Mouse (Mus musculus) layer of hippocampus, postnatal 10 days (tissue): ENCODE measurements around the gene Mtmr3. TPM values are rescaled to one million over a fixed set of nuclear protein-coding genes. Genes with fewer than 3 reads are reported as not detected.

Source experiments
- DNase-seq, 2 experiments: peaks; one replicate each; pipeline ENCODE4 v3.0.0; 2021; ENCODE audit warnings: low spot score in 2 of 2
- total RNA-seq, 2 experiments: library from RNA; stranded (reverse); gene quantifications; 2 replicates each; pipeline ENCODE4 v1.2.3; 2021

The Mtmr3 gene
- total RNA-seq, 2 experiments from 2014 or later: 59.0 to 62.6 TPM

GRCm38 (mm10) chr11:4527132-4527531, 67.5 kb downstream of the Mtmr3 start:
- DNase-seq: no peak

- DNase-seq: no peak
Measured at GRCm38 (mm10) chr11:4522142-4522664, 72.5 kb downstream of the Mtmr3 start.

- no peak for DNase-seq
Measured at GRCm38 (mm10) chr11:4518981-4519380, 75.7 kb downstream of the Mtmr3 start.

GRCm38 (mm10) chr11:4507421-4507820, 87.2 kb downstream of the Mtmr3 start:
- DNase-seq: no peak

- no peak for DNase-seq
Measured at GRCm38 (mm10) chr11:4506486-4506885, 88.2 kb downstream of the Mtmr3 start.

GRCm38 (mm10) chr11:4502206-4502605, 92.5 kb downstream of the Mtmr3 start:
- no peak for DNase-seq

- DNase-seq: no peak
Measured at GRCm38 (mm10) chr11:4500826-4501225, 93.8 kb downstream of the Mtmr3 start.

- DNase-seq: no peak
Measured at GRCm38 (mm10) chr11:4500261-4500660, 94.4 kb downstream of the Mtmr3 start.

GRCm38 (mm10) chr11:4499456-4499855, 95.2 kb downstream of the Mtmr3 start:
- no peak for DNase-seq

GRCm38 (mm10) chr11:4498774-4499173, 95.9 kb downstream of the Mtmr3 start:
- DNase-seq: no peak

GRCm38 (mm10) chr11:4497501-4498118, 97.1 kb downstream of the Mtmr3 start:
- DNase-seq: no peak

GRCm38 (mm10) chr11:4495021-4495540, 99.6 kb downstream of the Mtmr3 start:
- DNase-seq: no peak

GRCm38 (mm10) chr11:4489207-4489606, 105.5 kb downstream of the Mtmr3 start:
- DNase-seq: no peak

GRCm38 (mm10) chr11:4488798-4489197, 105.9 kb downstream of the Mtmr3 start:
- no peak for DNase-seq

- no peak for DNase-seq
Measured at GRCm38 (mm10) chr11:4488367-4488766, 106.3 kb downstream of the Mtmr3 start.

- peak; percentile 39 to 46 for DNase-seq
Measured at GRCm38 (mm10) chr11:4487401-4487965, 107.2 kb downstream of the Mtmr3 start.

GRCm38 (mm10) chr11:4484541-4484940, 110.1 kb downstream of the Mtmr3 start:
- no peak for DNase-seq

GRCm38 (mm10) chr11:4482641-4483040, 112.0 kb downstream of the Mtmr3 start:
- no peak for DNase-seq

GRCm38 (mm10) chr11:4476184-4476697, 118.4 kb downstream of the Mtmr3 start:
- no peak for DNase-seq

- DNase-seq: no peak
Measured at GRCm38 (mm10) chr11:4472464-4473179, 122.0 kb downstream of the Mtmr3 start.

- no peak for DNase-seq
Measured at GRCm38 (mm10) chr11:4471734-4472133, 122.9 kb downstream of the Mtmr3 start.

GRCm38 (mm10) chr11:4471251-4471650, 123.4 kb downstream of the Mtmr3 start:
- no peak for DNase-seq
